Mouse (Mus musculus): ENCODE results near the gene Kcna10. TPM values are rescaled to one million over a fixed set of nuclear protein-coding genes. Genes with fewer than 3 reads are reported as not detected.

The Kcna10 gene
- polyA plus RNA-seq, 1 experiment, result not detected

GRCm38 (mm10) chr3:107171964-107172363 lies 10.9 kb upstream of the Kcna10 start:
- DNase-seq, result no peak
- Histone ChIP-seq H3K4me3 (ENCODE audit: control insufficient read depth, insufficient read depth, low read length) (no peak overlapping the region), H3K36me3 (ENCODE audit: control insufficient read depth, insufficient read depth, low read length) (no peaks in the 10 kb centered on the region), H3K4me1 (replicated peaks; ENCODE audit: control insufficient read depth, insufficient read depth, low read length) (no peaks in the 10 kb centered on the region), H3K27ac (ENCODE audit: control insufficient read depth, insufficient read depth, low read length) (no peak overlapping the region), H3K27me3 (ENCODE audit: control insufficient read depth, insufficient read depth, low read length) (no peaks in the 10 kb centered on the region)
- WGBS, result 86% methylated on average over 3 of the region's 3 CpGs
- no peak for TF ChIP-seq POLR2A (IDR thresholded peaks at IDR 0.05; ENCODE audit: control insufficient read depth, extremely low read depth, insufficient read depth, low read length, poor library complexity)

GRCm38 (mm10) chr3:107172556-107172955 lies 10.3 kb upstream of the Kcna10 start:
- H3K27me3 ChIP-seq (ENCODE audit: control insufficient read depth, insufficient read depth, low read length), result no peaks in the 10 kb centered on the region
- no peak overlapping the region for H3K4me3 ChIP-seq (ENCODE audit: control insufficient read depth, insufficient read depth, low read length)
- TF ChIP-seq POLR2A (IDR thresholded peaks at IDR 0.05; ENCODE audit: control insufficient read depth, extremely low read depth, insufficient read depth, low read length, poor library complexity), result no peak
- TF ChIP-seq CTCF (IDR thresholded peaks at IDR 0.05; ENCODE audit: borderline replicate concordance, control insufficient read depth, extremely low read depth, insufficient read depth, low read length, poor library complexity), result no peak
- WGBS, result 93% methylated on average over 1 of the region's 1 CpGs
- no peaks in the 10 kb centered on the region for H3K36me3 ChIP-seq (ENCODE audit: control insufficient read depth, insufficient read depth, low read length)
- DNase-seq, result no peak
- no peak overlapping the region for H3K27ac ChIP-seq (ENCODE audit: control insufficient read depth, insufficient read depth, low read length)
- no peaks in the 10 kb centered on the region for H3K4me1 ChIP-seq (replicated peaks; ENCODE audit: control insufficient read depth, insufficient read depth, low read length)

- H3K4me1 ChIP-seq (replicated peaks; ENCODE audit: control insufficient read depth, insufficient read depth, low read length), result no peaks in the 10 kb centered on the region
- TF ChIP-seq CTCF (IDR thresholded peaks at IDR 0.05; ENCODE audit: borderline replicate concordance, control insufficient read depth, extremely low read depth, insufficient read depth, low read length, poor library complexity), result no peak
- TF ChIP-seq POLR2A (IDR thresholded peaks at IDR 0.05; ENCODE audit: control insufficient read depth, extremely low read depth, insufficient read depth, low read length, poor library complexity), result no peak
- no peak overlapping the region for H3K27ac ChIP-seq (ENCODE audit: control insufficient read depth, insufficient read depth, low read length)
- H3K4me3 ChIP-seq (ENCODE audit: control insufficient read depth, insufficient read depth, low read length), result no peak overlapping the region
- no peak for DNase-seq
- H3K27me3 ChIP-seq (ENCODE audit: control insufficient read depth, insufficient read depth, low read length), result no peaks in the 10 kb centered on the region
- WGBS, result 61% methylated on average over 4 of the region's 4 CpGs
- no peaks in the 10 kb centered on the region for H3K36me3 ChIP-seq (ENCODE audit: control insufficient read depth, insufficient read depth, low read length)
Observed at GRCm38 (mm10) chr3:107175486-107175885, 7.4 kb upstream of the Kcna10 start.

- no peak overlapping the region for H3K4me3 ChIP-seq (ENCODE audit: control insufficient read depth, insufficient read depth, low read length)
- WGBS, result 88% methylated on average over 9 of the region's 9 CpGs
- no peaks in the 10 kb centered on the region for H3K4me1 ChIP-seq (replicated peaks; ENCODE audit: control insufficient read depth, insufficient read depth, low read length)
- no peak for TF ChIP-seq POLR2A (IDR thresholded peaks at IDR 0.05; ENCODE audit: control insufficient read depth, extremely low read depth, insufficient read depth, low read length, poor library complexity)
- TF ChIP-seq CTCF (IDR thresholded peaks at IDR 0.05; ENCODE audit: borderline replicate concordance, control insufficient read depth, extremely low read depth, insufficient read depth, low read length, poor library complexity), result no peak
- no peaks in the 10 kb centered on the region for H3K36me3 ChIP-seq (ENCODE audit: control insufficient read depth, insufficient read depth, low read length)
- DNase-seq, result no peak
- no peaks in the 10 kb centered on the region for H3K27me3 ChIP-seq (ENCODE audit: control insufficient read depth, insufficient read depth, low read length)
- no peak overlapping the region for H3K27ac ChIP-seq (ENCODE audit: control insufficient read depth, insufficient read depth, low read length)
Observed at GRCm38 (mm10) chr3:107176501-107176900, 6.4 kb upstream of the Kcna10 start.

GRCm38 (mm10) chr3:107180860-107181259 lies 2.0 kb upstream of the Kcna10 start:
- DNase-seq, result no peak
- H3K36me3 ChIP-seq (ENCODE audit: control insufficient read depth, insufficient read depth, low read length), result no peaks in the 10 kb centered on the region
- 81% methylated on average over 2 of the region's 2 CpGs for WGBS
- no peak for TF ChIP-seq POLR2A (IDR thresholded peaks at IDR 0.05; ENCODE audit: control insufficient read depth, extremely low read depth, insufficient read depth, low read length, poor library complexity)
- TF ChIP-seq CTCF (IDR thresholded peaks at IDR 0.05; ENCODE audit: borderline replicate concordance, control insufficient read depth, extremely low read depth, insufficient read depth, low read length, poor library complexity), result no peak
- no peak overlapping the region for H3K27ac ChIP-seq (ENCODE audit: control insufficient read depth, insufficient read depth, low read length)
- H3K4me3 ChIP-seq (ENCODE audit: control insufficient read depth, insufficient read depth, low read length), result no peak overlapping the region
- H3K4me1 ChIP-seq (replicated peaks; ENCODE audit: control insufficient read depth, insufficient read depth, low read length), result no peaks in the 10 kb centered on the region; the same call in 1 of the 2 replicates
- no peaks in the 10 kb centered on the region for H3K27me3 ChIP-seq (ENCODE audit: control insufficient read depth, insufficient read depth, low read length)

GRCm38 (mm10) chr3:107183178-107183577 lies 322 bp downstream of the Kcna10 start:
- Histone ChIP-seq H3K4me1 (replicated peaks; ENCODE audit: control insufficient read depth, insufficient read depth, low read length) (no peaks in the 10 kb centered on the region; the same call in 1 of the 2 replicates), H3K4me3 (ENCODE audit: control insufficient read depth, insufficient read depth, low read length) (no peak overlapping the region), H3K36me3 (ENCODE audit: control insufficient read depth, insufficient read depth, low read length) (no peaks in the 10 kb centered on the region), H3K27ac (ENCODE audit: control insufficient read depth, insufficient read depth, low read length) (no peak overlapping the region), H3K27me3 (ENCODE audit: control insufficient read depth, insufficient read depth, low read length) (no peaks in the 10 kb centered on the region)
- WGBS, result 94% methylated on average over 3 of the region's 3 CpGs
- TF ChIP-seq POLR2A (IDR thresholded peaks at IDR 0.05; ENCODE audit: control insufficient read depth, extremely low read depth, insufficient read depth, low read length, poor library complexity) (no peak), CTCF (IDR thresholded peaks at IDR 0.05; ENCODE audit: borderline replicate concordance, control insufficient read depth, extremely low read depth, insufficient read depth, low read length, poor library complexity) (no peak)
- DNase-seq, result no peak

GRCm38 (mm10) chr3:107185597-107185996 lies 2.7 kb downstream of the Kcna10 start:
- Histone ChIP-seq H3K4me1 (replicated peaks; ENCODE audit: control insufficient read depth, insufficient read depth, low read length) (no peaks in the 10 kb centered on the region; the same call in 1 of the 2 replicates), H3K4me3 (ENCODE audit: control insufficient read depth, insufficient read depth, low read length) (no peak overlapping the region), H3K27ac (ENCODE audit: control insufficient read depth, insufficient read depth, low read length) (no peak overlapping the region), H3K27me3 (ENCODE audit: control insufficient read depth, insufficient read depth, low read length) (no peaks in the 10 kb centered on the region), H3K36me3 (ENCODE audit: control insufficient read depth, insufficient read depth, low read length) (no peaks in the 10 kb centered on the region)
- DNase-seq, result no peak
- TF ChIP-seq POLR2A (IDR thresholded peaks at IDR 0.05; ENCODE audit: control insufficient read depth, extremely low read depth, insufficient read depth, low read length, poor library complexity) (no peak), CTCF (IDR thresholded peaks at IDR 0.05; ENCODE audit: borderline replicate concordance, control insufficient read depth, extremely low read depth, insufficient read depth, low read length, poor library complexity) (no peak)
- 5% methylated on average over 3 of the region's 3 CpGs for WGBS

All from thymus, adult 2 months (tissue).